ENCODE assay signal across 8 mouse cellular contexts in genomic region chr7:87246580-87246934, GRCm38 (mm10). TPM values are rescaled to one million over a fixed set of nuclear protein-coding genes. Genes with fewer than 3 reads are reported as not detected.
A peak's percentile ranks its signal among the peaks of the same experiment; 100 is the strongest.
DNase-seq lines count a peak whose midpoint lies in the region; ATAC-seq and TF ChIP-seq lines count a peak whose summit lies in the region.

No protein-coding gene starts in this region.

- peak overlapping the region; percentile 56; the same call in 1 of the 2 replicates for H3K27ac ChIP-seq in hindbrain, embryonic 14.5 days
- H3K27ac ChIP-seq in liver, adult 2 months (replicated peaks; ENCODE audit: insufficient read depth, low read depth, low read length): peak overlapping the region; percentile 44; the same call in 1 of the 2 replicates

- no peaks in the 10 kb centered on the region for H3K36me3 ChIP-seq in hindbrain, embryonic 14.5 days (replicated peaks; ENCODE audit: control insufficient read depth, insufficient read depth)
- peaks cover 3% of the 10 kb centered on the region for H3K36me3 ChIP-seq in liver, adult 2 months (ENCODE audit: control insufficient read depth, insufficient read depth, low read length)

- H3K4me2 ChIP-seq in hindbrain, embryonic 14.5 days (replicated peaks): peak overlapping the region; percentile 84

- peak; percentile 95 for ATAC-seq in hindbrain, embryonic 14.5 days (ENCODE audit: low FRiP score)

- peak overlapping the region; percentile 74 for H3K4me3 ChIP-seq in hindbrain, embryonic 14.5 days (replicated peaks; ENCODE audit: low read length)
- H3K4me3 ChIP-seq in liver, adult 2 months (ENCODE audit: insufficient read depth, low read depth, low read length): peak overlapping the region; percentile 73

- 0 out of 2 replicates have a peak, but pooled peaks have one; percentile 8 for TF ChIP-seq CTCF in liver, adult 2 months (IDR thresholded peaks at IDR 0.05; ENCODE audit: low read depth, low read length)

- peak; percentile 63 for DNase-seq in Muller cell, postnatal 12 days (ENCODE audit: inconsistent ontology term)
- peak; percentile 70 for DNase-seq in adrenal gland, postnatal 14 days
- DNase-seq in gastrocnemius, adult 18-20 months (ENCODE audit: low spot score): peak; percentile 38
- no peak for DNase-seq in hindbrain, embryonic 14.5 days (ENCODE audit: low spot score)
- DNase-seq in liver, adult 2 months (ENCODE audit: extremely low read depth, low read depth, low spot score): peak; percentile 51
- DNase-seq in neural tube, embryonic 10.5 days (ENCODE audit: extremely low spot score, low spot score): peak; percentile 84
- DNase-seq in thymus, adult 18-20 months: no peak
- no peak for DNase-seq in cerebellum, adult 8-10 months

- H3K79me2 ChIP-seq in liver, adult 2 months (ENCODE audit: control insufficient read depth, insufficient read depth, low read length): no peaks in the 10 kb centered on the region

- 0% methylated on average over 22 of the region's 30 CpGs for WGBS in hindbrain, embryonic 14.5 days
- under 1% methylated on average over 30 of the region's 30 CpGs for WGBS in liver, adult 2 months

- TF ChIP-seq POLR2A in liver, adult 2 months (IDR thresholded peaks at IDR 0.05; ENCODE audit: extremely low read depth, insufficient read depth, low read length): no peak

- peak overlapping the region; percentile 75 for H3K9ac ChIP-seq in hindbrain, embryonic 14.5 days
- H3K9ac ChIP-seq in liver, adult 2 months (ENCODE audit: low read depth, low read length): peak overlapping the region; percentile 84

- no peaks in the 10 kb centered on the region for H3K27me3 ChIP-seq in hindbrain, embryonic 14.5 days (ENCODE audit: control insufficient read depth, insufficient read depth, low read length)
- H3K27me3 ChIP-seq in liver, adult 2 months (ENCODE audit: control insufficient read depth, insufficient read depth, low read length): no peaks in the 10 kb centered on the region

- 0 out of 2 replicates have a peak, but pooled peaks cover 9% of the 10 kb centered on the region for H3K4me1 ChIP-seq in hindbrain, embryonic 14.5 days (replicated peaks; ENCODE audit: control insufficient read depth, insufficient read depth, low read length)
- no peaks in the 10 kb centered on the region; the same call in 1 of the 2 replicates for H3K4me1 ChIP-seq in liver, adult 2 months (ENCODE audit: control insufficient read depth, insufficient read depth, low read length)

- H3K9me3 ChIP-seq in hindbrain, embryonic 14.5 days (ENCODE audit: control insufficient read depth, low read length): no peaks in the 10 kb centered on the region

RNA-seq across cellular contexts. Expression of gene Nox4, which starts 0.7 kb away (rescaled TPM):
- total RNA-seq in adrenal gland, postnatal 14 days (2021): 1.0 and 1.5 TPM in 2 replicates
- 1 to 10 TPM; 1.9 TPM for total RNA-seq in gastrocnemius, adult 18-20 months (2021)
- polyA plus RNA-seq in hindbrain, embryonic 14.5 days (2014; fragmentation: Nextera tagmentation; extraction: Ambion mirVana): 1.9 and 2.1 TPM in 2 replicates
- total RNA-seq in liver, adult 2 months (2014; rRNA removed): 5.0 and 10.8 TPM in 2 replicates
- polyA plus RNA-seq in liver, adult 2 months (2012; rRNA removed): 0.95 and 1.2 TPM in 2 replicates

Comparison
In these comparisons a context has a peak if more than half of its experiments do, and no peak if none do; other contexts are left out.
1. DNase-seq: peak in Muller cell, postnatal 12 days (single experiment), adrenal gland, postnatal 14 days (single experiment), gastrocnemius, adult 18-20 months (single experiment), liver, adult 2 months (single experiment) and neural tube, embryonic 10.5 days (single experiment); none in hindbrain, embryonic 14.5 days (single experiment), thymus, adult 18-20 months (0 of 2) and cerebellum, adult 8-10 months (single experiment).